Mouse (Mus musculus) stomach, embryonic 14.5 days (tissue): ENCODE data around the gene Kcnk13. TPM values are rescaled to one million over a fixed set of nuclear protein-coding genes. Genes with fewer than 3 reads are reported as not detected.

ENCODE experiments used
- ATAC-seq: fragments of 200-750 bp; cut with Nextera tagmentation; 2 replicates; pipeline ENCODE4 v1.8.0; 2017; ENCODE audit warnings: low read depth, moderate TSS enrichment; ENCODE audit not compliant: insufficient number of reproducible peaks, insufficient read depth, low FRiP score
- H3K27ac ChIP-seq: fragments of 300-500 bp; sonication (generic); 2 replicates; pipeline ENCODE4 v1.5.1; 2014; ENCODE audit warnings: mild to moderate bottlenecking, low read length, moderate library complexity, mixed read lengths
- H3K27me3 ChIP-seq: fragments of 300-500 bp; sonication (generic); 2 replicates; pipeline ENCODE4 v1.6.1; 2014; ENCODE audit warnings: low read length, control low read depth, mixed read lengths; ENCODE audit not compliant: control insufficient read depth, insufficient read depth
- H3K36me3 ChIP-seq: fragments of 300-500 bp; sonication (generic); 2 replicates; pipeline ENCODE4 v1.6.1; 2014; ENCODE audit warnings: mild to moderate bottlenecking, control low read depth, low read length, moderate library complexity, mixed read lengths; ENCODE audit not compliant: control insufficient read depth, insufficient read depth
- H3K4me1 ChIP-seq: fragments of 300-500 bp; sonication (generic); 2 replicates; pipeline ENCODE4 v1.6.1; 2014; ENCODE audit warnings: low read length, control low read depth, mixed read lengths; ENCODE audit not compliant: control insufficient read depth, insufficient read depth
- H3K4me2 ChIP-seq: fragments of 300-500 bp; sonication (generic); replicated peaks from 2 replicates; pipeline ENCODE4 v1.6.1; 2014; ENCODE audit warnings: low read depth, low read length, control low read depth
- H3K4me3 ChIP-seq: fragments of 300-500 bp; sonication (generic); 2 replicates; pipeline ENCODE4 v1.5.1; 2014; ENCODE audit warnings: low read depth, low read length, control low read depth
- H3K9ac ChIP-seq: fragments of 300-500 bp; sonication (generic); replicated peaks from 2 replicates; pipeline ENCODE4 v1.6.1; 2014; ENCODE audit warnings: low read depth, mild to moderate bottlenecking, control low read depth, low read length, moderate library complexity, mixed read lengths
- H3K9me3 ChIP-seq: fragments of 300-500 bp; sonication (generic); 2 replicates; pipeline ENCODE4 v1.6.1; 2016; ENCODE audit warnings: low read depth, low read length, control low read depth; ENCODE audit not compliant: control insufficient read depth
- WGBS: fragments of 180-500 bp; shearing (Covaris S2); extraction: QIAGEN DNeasy Blood & Tissue Kit; methylation state at CpG from one replicate; pipeline ENCODE4 v1.1.7; 2014; 5-methylcytosine and 5-hydroxymethylcytosine counted together
- polyA plus RNA-seq: library from polyadenylated mRNA; unstranded; fragments of >200 nt; fragmentation: Nextera tagmentation; extraction: Ambion mirVana; gene quantifications from 2 replicates; pipeline ENCODE4 v1.2.1, GENCODE M21; 2014

Gene Kcnk13
- polyA plus RNA-seq, 1 experiment from 2014 or later, result 0.27 TPM

GRCm38 (mm10) chr12:99958068-99959060, 5.9 kb upstream of the Kcnk13 start:
- H3K4me1 ChIP-seq, result no peaks in the 10 kb centered on the region
- no peaks in the 10 kb centered on the region for H3K36me3 ChIP-seq
- H3K27me3 ChIP-seq, result no peaks in the 10 kb centered on the region
- ATAC-seq, result no peak
- no peak overlapping the region for H3K4me2 ChIP-seq
- no peak overlapping the region for H3K27ac ChIP-seq
- H3K9me3 ChIP-seq, result no peaks in the 10 kb centered on the region
- H3K9ac ChIP-seq, result no peak overlapping the region
- WGBS, result 59% methylated on average over 9 of the region's 9 CpGs
- H3K4me3 ChIP-seq, result no peak overlapping the region

GRCm38 (mm10) chr12:99959291-99959690, 5.0 kb upstream of the Kcnk13 start:
- Histone ChIP-seq H3K4me1 (no peaks in the 10 kb centered on the region), H3K27me3 (peaks cover 3% of the 10 kb centered on the region; the same call in 1 of the 2 replicates), H3K9ac (no peak overlapping the region), H3K4me2 (no peak overlapping the region), H3K36me3 (no peaks in the 10 kb centered on the region), H3K9me3 (no peaks in the 10 kb centered on the region), H3K4me3 (no peak overlapping the region), H3K27ac (no peak overlapping the region)
- no peak for ATAC-seq

GRCm38 (mm10) chr12:99959930-99960329, 4.4 kb upstream of the Kcnk13 start:
- no peak overlapping the region for H3K27ac ChIP-seq
- H3K4me1 ChIP-seq, result peaks cover 6% of the 10 kb centered on the region; the same call in 1 of the 2 replicates
- ATAC-seq, result no peak
- no peak overlapping the region for H3K4me2 ChIP-seq
- WGBS, result 42% methylated on average over 10 of the region's 10 CpGs
- H3K4me3 ChIP-seq, result no peak overlapping the region
- H3K36me3 ChIP-seq, result no peaks in the 10 kb centered on the region
- no peaks in the 10 kb centered on the region for H3K9me3 ChIP-seq
- H3K27me3 ChIP-seq, result peaks cover 10% of the 10 kb centered on the region
- H3K9ac ChIP-seq, result no peak overlapping the region

GRCm38 (mm10) chr12:99960675-99961074, 3.6 kb upstream of the Kcnk13 start:
- Histone ChIP-seq H3K9me3 (no peaks in the 10 kb centered on the region), H3K27me3 (peaks cover 15% of the 10 kb centered on the region), H3K9ac (no peak overlapping the region), H3K4me1 (peaks cover 12% of the 10 kb centered on the region), H3K27ac (no peak overlapping the region), H3K36me3 (no peaks in the 10 kb centered on the region), H3K4me3 (no peak overlapping the region), H3K4me2 (no peak overlapping the region)
- 85% methylated on average over 7 of the region's 7 CpGs for WGBS
- no peak for ATAC-seq

GRCm38 (mm10) chr12:99965203-99966115, 1.2 kb downstream of the Kcnk13 start:
- Histone ChIP-seq H3K27ac (no peak overlapping the region), H3K36me3 (no peaks in the 10 kb centered on the region), H3K27me3 (peaks cover 36% of the 10 kb centered on the region), H3K4me3 (peak overlapping the region; percentile 44), H3K9me3 (no peaks in the 10 kb centered on the region), H3K4me2 (peak overlapping the region; percentile 92), H3K9ac (peak overlapping the region; percentile 25; the same call in 1 of the 2 replicates), H3K4me1 (peaks cover 17% of the 10 kb centered on the region)
- ATAC-seq, result no peak; the same call in 1 of the 2 replicates
- under 1% methylated on average over 77 of the region's 77 CpGs for WGBS

GRCm38 (mm10) chr12:99966116-99966770, 1.9 kb downstream of the Kcnk13 start:
- peak overlapping the region; percentile 92 for H3K4me2 ChIP-seq
- peaks cover 39% of the 10 kb centered on the region for H3K27me3 ChIP-seq
- ATAC-seq, result no peak
- 4% methylated on average over 25 of the region's 25 CpGs for WGBS
- H3K36me3 ChIP-seq, result no peaks in the 10 kb centered on the region
- H3K27ac ChIP-seq, result no peak overlapping the region
- no peaks in the 10 kb centered on the region for H3K9me3 ChIP-seq
- no peak overlapping the region for H3K9ac ChIP-seq
- peak overlapping the region; percentile 44 for H3K4me3 ChIP-seq
- peaks cover 17% of the 10 kb centered on the region for H3K4me1 ChIP-seq

- 14% methylated on average over 12 of the region's 12 CpGs for WGBS
- Histone ChIP-seq H3K9ac (no peak overlapping the region), H3K27ac (no peak overlapping the region), H3K4me2 (no peak overlapping the region), H3K36me3 (no peaks in the 10 kb centered on the region), H3K9me3 (no peaks in the 10 kb centered on the region), H3K4me1 (peaks cover 17% of the 10 kb centered on the region), H3K27me3 (peaks cover 39% of the 10 kb centered on the region), H3K4me3 (no peak overlapping the region)
- ATAC-seq, result no peak
Observed at GRCm38 (mm10) chr12:99966881-99967363, 2.6 kb downstream of the Kcnk13 start.

- WGBS, result 68% methylated on average over 4 of the region's 4 CpGs
- Histone ChIP-seq H3K36me3 (no peaks in the 10 kb centered on the region), H3K27me3 (peaks cover 30% of the 10 kb centered on the region), H3K9me3 (no peaks in the 10 kb centered on the region), H3K4me2 (no peak overlapping the region), H3K9ac (no peak overlapping the region), H3K4me3 (no peak overlapping the region), H3K27ac (no peak overlapping the region), H3K4me1 (peaks cover 12% of the 10 kb centered on the region)
- no peak for ATAC-seq
Observed at GRCm38 (mm10) chr12:99969906-99970305, 5.6 kb downstream of the Kcnk13 start.
